Mouse (Mus musculus): ENCODE measurements around the gene Nkx6-1.

The Nkx6-1 gene

DNA sequence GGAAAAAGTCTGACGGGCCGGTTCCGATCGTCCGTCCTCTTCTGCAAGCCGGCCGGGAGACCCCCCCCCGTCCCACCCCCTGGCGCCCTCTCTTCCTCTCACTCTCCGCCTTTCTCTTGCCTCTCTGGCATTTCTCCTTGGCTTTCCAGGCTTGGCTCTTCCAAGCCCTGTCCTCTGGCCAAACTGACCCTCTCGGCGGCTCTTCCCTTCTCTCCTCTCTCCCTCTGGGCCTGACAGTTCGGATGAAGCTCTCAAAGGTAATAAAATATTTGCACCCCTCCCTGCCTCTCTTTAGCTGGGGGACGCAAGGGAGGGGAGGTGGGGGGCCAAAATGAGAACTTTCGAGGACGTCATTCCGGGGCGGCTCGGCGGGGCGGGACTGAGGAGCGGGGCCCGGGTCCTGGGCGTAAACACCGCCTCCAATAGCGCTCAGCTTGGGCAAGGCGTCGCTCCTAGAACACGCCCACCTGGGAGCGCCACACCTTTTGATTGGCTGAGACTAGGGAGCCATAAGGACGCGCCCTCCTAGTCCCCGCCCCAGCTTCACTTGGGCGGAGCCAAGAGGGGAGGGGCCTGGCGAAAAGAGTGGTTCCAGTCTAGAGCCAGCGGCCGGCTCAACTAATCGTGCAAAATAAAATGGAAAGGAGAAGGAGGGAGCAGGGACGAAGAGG, at the start of gene Nkx6-1:
Gene Nkx6-1, minus strand, starts transcription at position 52 of the 671 bp plus-strand sequence.
- DNase-seq (ENCODE audit: low read depth), result no peak

DNA sequence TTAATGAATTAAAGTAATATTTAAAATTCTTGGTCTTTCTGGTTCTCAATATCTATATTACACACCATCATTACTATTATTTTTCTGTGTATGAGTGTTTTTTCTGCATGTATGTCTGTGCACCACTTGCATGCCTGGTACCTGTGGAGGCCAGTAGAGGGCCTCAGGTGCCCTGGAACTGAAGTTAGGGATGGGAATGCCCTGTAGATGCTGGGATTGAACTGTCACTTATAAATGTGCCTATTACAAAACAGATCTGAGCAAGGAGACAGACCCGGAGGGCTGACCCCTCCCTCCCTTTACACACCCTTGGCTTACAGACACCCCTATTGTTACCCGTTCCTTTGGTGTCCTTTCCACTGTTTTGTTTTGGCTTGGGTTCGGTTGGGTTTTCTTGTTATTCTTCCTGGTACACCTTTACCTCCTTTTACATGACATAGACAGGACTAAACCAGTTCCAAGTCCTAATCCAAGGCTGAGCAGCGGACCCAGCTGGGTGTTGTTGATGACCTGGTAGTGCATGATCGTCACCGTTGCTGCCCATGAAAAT, 48.3 kb upstream of the Nkx6-1 start:
- DNase-seq (ENCODE audit: low read depth), result no peak

DNA sequence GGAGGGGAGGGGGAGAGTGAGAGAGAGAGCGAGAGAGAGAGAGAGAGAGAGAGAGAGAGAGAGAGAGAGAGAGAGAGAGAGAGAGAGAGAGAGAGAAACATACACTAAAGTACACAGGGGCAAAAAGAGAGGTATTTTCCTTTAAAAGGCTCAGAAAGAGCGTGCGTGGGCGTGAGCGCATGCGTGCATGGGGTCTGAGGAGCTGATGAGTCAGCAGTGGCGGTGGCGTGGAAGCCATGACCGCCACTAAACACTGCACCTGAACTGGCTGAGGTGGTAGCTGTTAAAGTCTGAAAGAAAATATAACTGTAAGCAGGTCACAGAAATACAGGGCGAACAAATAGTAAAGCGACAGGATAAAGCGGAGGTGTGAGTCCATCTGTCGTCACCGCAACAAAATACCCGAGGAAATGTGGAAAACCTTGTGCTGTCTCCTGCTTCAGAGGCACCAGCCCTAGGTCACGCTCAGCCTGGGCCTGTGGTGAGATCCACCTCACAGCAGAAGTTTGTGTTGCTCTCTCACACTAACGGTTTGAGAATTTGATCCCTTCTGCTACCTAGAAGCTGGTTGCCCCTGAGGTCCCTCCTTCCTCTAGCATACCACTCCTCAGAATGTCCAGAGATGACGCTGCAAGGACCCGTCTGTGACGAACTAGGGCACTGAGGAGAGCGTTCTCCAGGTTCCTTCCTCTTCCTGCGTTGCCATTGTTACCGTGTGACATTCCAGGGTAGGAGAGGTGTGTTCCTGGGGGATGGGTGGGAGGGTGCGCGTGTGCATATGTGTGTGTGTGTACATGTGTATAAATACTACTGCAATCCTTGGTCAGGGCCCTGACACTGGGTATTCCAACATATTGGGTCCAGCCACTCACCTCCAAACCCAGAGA, 38.8 kb upstream of the Nkx6-1 start:
- DNase-seq (ENCODE audit: low read depth), result no peak

DNA sequence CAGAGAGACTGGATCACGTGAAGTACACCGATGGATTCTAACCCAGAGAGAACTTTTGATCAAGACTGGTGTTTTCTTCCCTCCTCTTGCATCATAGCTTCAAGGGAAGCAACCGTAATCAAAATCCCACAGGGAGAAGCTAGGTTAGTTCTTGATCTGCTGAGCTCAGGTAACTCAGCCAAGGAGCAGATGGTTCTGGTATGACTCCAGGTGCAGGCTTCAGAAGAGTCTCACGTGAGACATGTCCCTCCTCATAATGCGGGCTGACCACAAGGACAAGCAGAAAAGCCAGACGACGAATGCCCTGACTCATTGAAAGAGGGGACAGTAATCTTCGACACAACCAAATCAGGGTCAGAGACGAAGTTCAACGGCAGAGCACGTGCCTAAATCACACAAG, 37.8 kb upstream of the Nkx6-1 start:
- DNase-seq (ENCODE audit: low read depth), result no peak

DNA sequence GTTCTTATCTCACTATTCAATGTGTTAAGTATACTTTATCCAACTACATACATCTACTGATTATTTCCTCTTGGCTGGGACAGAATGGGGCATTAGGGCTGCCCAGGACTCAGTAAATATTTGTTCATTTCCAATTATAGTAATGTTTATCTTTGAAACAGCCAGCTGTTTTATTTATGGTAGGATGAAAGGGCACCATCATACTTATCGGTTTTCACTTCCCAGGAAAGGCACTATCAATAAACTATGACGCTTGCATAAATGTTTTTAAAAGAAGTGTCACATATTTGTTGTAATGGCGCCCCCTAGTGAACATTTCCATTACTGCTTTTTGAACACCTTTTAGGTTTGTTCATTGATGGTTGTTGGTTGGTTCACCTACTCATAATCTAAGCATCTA, 35.8 kb upstream of the Nkx6-1 start:
- DNase-seq (ENCODE audit: low read depth), result peak; percentile 72

DNA sequence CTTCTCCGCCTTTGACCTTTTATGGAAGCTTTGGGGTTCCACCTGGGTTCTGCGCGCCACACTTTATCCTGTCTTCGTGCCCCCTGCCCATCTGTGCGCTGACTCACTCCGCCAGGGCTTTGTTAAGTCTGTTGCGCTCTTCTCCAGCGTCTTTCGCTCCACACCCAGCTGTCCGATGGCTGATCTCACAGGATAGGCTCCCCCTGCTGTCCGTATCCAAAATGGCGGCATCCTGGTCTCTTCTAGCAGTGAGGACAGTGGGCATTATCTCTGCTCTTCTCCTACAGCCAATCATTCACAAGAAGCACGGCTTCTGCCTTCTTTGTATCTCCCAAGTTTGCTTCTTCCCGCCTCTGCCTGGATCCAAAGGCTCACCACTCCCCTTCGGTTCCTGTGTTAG, 23.8 kb upstream of the Nkx6-1 start:
- DNase-seq (ENCODE audit: low read depth), result peak; percentile 8

DNA sequence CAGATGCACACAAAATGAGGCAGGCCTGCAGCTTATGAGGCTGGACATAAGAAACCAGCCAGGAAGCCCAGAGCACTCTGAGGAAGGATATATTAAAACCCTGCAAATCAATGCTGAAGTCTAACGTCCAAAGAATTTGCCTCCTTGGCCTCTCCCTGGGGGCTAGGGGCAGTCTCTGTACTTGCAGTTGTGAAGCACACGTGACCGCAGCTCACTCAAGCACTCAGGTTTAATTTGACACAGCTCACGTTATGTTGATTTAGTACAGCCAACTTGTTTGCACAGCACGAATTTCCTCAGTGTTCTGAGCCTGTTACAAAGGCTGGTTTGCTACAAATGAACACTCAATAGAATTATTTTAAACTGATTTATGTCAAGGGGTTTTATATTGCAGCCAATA, 18.5 kb upstream of the Nkx6-1 start:
- DNase-seq (ENCODE audit: low read depth), result no peak

DNA sequence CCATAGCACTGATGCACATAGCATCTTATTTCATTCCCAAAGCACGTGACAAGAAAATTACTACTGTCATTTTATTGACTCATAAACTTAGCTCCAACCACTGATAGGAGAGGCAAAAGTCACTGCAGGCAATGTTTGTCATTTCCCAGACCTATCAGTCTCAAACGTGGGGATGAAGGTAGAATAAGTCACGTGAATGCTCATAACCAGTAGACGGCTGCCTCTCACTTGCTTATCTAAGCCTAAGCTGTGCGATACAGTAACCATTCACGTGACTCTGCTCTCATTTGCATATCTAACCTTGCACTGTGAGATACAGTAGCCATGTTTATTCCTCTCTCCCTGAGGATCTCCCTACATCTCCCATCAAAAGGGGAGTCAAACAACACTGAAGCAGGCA, 15.5 kb upstream of the Nkx6-1 start:
- no peak for DNase-seq (ENCODE audit: low read depth)

DNA sequence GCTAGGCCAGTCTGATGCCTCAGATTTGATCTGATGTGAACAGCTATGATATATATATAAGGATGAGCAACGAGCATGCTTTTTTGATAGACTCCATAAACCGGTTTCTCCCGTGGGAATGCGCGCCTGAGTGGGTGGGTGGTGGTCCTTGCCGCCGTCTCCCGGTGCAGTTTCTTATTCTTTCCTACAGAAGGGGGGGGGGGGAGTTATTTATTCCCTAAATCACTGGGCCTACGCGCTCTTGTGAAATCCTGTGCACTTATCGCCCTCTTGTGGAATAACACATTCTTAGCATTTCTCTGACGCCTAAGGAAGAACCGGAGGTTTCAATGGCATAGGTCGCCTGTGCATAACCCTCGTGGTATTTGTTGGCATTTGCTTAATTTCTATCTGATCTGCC, 4.6 kb upstream of the Nkx6-1 start:
- peak; percentile 76 for DNase-seq (ENCODE audit: low read depth)

DNA sequence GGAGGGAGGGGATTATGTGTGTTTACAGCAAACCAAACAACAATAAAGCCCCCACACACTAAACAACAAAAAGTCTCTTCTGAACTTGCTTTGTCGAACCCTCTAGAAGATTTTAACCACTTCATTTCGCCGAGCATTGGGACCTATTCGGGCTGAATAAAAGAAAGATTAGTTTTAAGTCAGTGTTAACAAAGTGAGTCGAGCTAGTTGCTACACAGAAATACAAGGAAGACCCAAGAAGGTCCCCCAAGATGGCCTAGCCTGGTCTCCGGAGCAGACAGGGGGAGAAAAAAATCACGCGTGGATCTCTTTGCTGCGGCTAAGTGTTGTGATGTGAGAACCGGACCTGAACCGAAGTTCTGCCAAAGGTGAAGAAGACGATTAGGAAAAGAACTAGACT, 3.7 kb upstream of the Nkx6-1 start:
- no peak for DNase-seq (ENCODE audit: low read depth)

DNA sequence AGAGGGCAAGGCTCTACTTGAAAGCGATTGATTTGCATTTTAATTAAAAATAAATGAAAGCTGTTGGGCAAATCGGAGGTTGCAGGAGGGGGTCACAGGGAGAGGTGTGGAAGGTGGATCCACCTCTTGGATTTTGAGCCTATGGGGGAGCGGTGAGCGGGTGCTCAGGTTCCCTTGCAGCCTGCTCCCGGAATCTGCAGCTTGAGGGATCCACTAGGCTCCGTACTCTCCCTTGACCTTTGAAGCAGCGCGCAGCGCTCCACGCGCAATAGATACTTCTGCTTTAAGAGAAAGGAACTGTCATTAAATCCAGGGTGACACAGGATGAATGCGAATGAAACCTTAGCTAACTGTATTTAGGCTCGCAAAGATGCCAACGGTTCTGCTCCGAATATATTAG, 3.2 kb upstream of the Nkx6-1 start:
- DNase-seq (ENCODE audit: low read depth), result no peak

DNA sequence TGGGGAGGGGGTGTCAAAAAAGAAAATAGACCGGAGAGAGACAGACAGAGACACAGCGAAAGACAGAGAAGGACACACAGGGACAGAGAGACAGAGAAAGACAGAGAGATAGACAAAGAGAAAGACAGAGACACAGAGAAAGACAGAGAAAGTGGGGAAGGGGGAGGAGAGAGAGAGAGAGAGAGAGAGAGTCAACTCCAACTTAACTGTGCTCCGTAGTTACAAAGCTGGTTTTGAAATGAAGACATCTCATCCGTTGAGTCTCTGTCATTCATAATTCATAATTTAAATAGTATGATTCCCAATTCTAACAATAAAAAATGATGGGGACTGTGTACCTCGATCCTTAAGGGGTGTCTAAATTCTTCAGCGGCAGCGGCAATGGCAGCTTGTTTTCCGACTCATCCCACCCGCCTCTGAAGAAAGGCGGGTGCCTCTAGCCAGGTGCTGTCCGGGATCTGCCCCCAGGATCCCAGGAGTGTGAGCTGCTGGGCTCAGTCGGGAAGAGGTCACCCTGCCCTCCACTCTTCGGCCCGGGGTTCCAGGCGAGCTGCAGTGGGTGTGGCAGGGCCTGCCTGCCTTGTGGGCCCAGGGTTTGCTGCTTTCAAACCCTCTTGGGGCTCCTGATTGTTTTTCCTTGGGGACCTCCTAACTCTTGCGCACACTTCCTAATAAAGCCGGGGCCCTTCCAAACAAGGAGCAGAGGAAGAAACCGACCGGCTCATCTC, 2.6 kb upstream of the Nkx6-1 start:
- no peak for DNase-seq (ENCODE audit: low read depth)

DNA sequence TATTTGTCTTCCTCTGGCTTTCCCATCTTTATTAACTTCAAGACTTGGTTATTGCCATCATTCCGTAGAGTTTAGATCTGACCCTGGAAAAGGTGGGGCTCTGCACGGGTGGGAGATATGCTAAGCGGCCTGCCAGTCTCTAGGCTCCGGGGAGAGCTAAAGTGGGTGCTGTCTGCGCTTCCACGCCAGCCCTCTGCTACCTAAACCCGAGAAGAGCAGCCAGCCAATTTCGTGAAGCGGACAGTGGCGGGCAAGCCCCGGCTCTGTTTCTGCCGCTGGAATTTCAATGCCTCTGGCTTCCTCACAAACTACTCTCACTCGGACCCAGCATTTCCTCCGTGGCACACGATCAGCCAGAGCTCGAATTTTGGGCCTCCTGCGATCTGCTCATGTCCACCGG, 1.9 kb upstream of the Nkx6-1 start:
- no peak for DNase-seq (ENCODE audit: low read depth)

DNA sequence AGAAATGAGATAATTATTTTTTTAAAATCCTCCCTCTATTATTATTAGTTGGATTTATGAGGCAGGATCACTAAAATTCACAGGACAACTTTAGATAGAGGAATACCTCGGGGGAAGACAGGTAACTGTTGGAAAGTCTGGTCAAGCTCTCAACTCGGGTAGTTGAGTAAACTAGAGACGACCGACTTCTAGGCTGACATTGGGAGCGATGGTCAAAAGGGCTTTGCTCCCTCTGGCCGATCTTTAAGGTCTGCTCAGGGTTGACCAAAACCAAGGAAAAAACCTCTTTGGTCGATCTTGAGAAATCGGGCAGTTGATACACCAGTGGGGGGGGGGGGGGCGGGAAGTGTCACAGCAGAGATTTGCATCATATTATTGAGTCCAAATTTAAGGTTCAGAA, 1.3 kb upstream of the Nkx6-1 start:
- DNase-seq (ENCODE audit: low read depth), result no peak

DNA sequence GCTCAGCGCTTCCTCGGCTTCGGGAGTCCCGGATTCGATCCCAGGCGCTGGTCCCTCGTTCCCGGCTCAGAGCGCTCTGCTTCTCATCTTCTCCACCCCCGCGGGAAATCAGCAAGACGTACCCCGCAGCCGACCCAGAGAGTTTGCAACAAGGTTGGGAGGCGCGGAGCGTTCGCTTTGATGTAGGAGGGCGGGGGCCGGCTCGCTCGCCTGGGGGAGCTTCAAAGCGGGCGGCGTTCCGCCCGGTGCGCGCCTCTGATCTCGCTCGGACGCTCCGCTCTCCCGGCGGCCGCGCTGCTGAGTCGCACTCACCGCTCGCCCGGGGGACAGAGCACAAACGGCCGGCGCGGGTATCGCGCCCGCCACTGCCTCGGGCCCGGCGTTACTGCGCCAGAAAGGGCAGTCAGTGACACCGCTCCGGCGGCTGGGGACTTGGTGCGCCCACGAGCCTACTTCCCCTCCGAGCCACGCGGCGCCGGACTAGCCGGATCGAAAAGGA, 324 bp downstream of the Nkx6-1 start:
- no peak for DNase-seq (ENCODE audit: low read depth)

DNA sequence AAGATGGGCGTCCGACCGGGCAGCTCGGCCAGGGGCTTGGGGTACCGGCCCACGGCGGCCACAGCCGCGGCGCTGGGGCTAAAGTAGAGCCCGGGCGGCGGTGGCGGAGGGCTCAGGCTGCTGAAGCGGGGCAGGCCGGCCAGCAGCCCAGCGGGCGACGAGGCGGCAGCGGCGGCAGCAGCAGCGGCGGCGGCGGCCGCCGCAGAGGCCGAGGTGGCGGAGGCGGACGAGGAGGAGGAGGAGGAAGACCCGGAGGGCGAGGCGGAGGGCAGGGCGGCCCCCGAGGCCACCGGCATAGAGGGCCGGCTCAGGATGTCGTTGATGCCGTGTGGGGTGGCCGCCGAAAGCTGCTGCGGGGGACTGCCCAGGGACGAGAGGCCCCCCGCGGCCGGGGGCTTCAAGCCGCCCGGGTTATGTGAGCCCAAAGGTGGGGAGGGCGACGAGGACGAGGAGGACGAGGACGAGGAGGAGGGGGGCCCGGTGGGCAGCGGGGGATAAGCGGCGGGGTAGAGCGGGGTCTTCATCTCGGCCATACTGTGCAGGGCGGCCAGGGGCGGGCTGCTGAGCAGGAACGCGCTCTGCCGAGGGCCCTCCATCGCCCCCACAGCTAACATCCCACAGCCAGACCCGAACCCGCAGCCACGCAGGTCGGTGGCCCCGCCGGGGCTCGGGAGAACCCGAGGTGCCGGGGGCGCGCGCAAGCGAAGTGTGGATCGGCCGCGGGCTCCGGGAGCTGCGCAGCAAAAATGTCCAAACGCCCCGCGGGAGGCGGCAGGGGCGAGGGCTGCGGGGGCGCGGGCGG, 974 bp downstream of the Nkx6-1 start:
- DNase-seq (ENCODE audit: low read depth), result no peak

DNA sequence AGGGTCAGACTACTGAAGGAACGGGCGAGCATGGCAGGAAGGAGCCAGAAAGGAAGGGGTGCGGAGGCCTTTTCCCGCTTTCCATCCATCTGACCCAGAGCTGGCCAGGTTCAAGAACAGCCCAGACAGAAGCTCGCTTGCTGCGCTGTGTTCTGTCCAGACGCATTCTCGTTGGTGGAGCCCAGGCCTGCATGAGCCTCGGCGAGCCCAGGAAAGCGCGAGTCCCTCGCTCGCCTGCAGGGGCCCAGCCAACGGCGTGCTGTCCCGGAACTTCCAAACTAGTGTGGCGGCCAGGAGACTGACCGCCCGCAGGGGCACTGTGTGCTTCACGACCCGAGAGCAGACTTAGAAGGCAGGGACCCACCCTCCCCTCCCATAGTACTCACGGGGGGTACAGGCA, 1.6 kb downstream of the Nkx6-1 start:
- DNase-seq (ENCODE audit: low read depth), result no peak

DNA sequence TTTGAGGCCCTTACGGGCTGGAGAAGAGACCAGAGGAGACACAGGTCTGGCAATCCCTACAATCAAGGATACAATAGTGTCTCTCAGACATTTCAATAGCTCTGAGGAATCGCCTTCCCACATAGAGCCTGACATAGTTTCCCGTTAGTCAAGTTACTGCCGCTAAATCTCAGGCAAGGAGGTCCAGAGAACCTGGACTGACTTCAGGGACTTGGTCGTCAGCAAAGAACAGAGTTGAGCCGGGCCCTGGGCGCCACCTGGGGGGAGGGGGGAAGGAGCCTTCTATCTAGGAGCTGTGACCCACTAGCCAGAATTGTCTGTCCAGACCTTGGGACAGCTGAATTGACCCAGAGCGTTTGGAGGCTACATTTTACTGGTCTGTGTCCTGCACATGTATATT, 2.3 kb downstream of the Nkx6-1 start:
- DNase-seq (ENCODE audit: low read depth), result no peak

DNA sequence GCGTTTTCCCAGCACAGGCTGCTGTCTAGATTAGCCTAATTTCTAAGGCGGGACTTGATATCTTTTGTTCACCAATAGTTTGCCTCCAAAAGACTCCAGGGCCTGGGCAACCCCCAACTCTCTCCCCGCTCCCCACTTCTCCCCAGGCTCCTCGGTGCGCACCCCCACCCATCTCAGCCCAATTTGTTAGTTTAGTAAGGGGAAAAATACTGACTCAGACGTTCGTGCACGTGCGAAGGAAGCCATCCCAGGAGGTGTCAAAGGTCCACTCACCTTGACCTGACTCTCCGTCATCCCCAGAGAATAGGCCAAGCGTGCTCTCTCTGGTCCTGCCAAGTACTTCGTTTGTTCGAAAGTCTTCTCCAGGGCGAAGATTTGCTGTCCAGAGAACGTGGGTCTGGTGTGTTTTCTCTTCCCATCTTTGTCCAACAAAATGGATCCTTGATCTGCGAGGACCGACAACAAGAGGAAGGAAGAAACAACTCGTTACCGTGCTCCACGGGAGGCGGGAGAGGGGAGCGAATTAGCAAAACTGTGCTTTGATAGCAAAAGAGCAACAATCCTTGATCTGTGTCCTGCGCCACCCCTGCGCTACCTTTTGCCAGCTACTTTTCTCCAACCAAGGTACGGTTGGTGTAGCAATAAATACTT, 3.1 kb downstream of the Nkx6-1 start:
- no peak for DNase-seq (ENCODE audit: low read depth)

DNA sequence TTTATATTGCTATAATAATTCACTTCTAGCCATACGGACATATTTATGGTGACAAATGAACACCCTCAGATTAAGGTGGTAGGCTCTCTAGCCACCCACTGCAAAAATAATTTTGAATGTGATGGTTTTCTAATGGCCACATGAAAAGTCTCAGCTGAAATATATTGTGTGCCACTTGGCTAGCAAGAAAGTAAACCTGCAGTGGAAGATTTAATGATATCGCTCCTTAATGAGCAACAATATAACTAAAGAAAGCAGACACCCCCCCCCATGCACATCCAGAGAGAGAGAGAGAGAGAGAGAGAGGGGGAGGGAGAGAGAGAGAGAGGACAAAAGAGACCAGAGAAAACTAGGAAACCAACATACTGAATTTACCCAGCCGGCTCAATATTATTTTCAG, 4.1 kb downstream of the Nkx6-1 start:
- no peak for DNase-seq (ENCODE audit: low read depth)

DNA sequence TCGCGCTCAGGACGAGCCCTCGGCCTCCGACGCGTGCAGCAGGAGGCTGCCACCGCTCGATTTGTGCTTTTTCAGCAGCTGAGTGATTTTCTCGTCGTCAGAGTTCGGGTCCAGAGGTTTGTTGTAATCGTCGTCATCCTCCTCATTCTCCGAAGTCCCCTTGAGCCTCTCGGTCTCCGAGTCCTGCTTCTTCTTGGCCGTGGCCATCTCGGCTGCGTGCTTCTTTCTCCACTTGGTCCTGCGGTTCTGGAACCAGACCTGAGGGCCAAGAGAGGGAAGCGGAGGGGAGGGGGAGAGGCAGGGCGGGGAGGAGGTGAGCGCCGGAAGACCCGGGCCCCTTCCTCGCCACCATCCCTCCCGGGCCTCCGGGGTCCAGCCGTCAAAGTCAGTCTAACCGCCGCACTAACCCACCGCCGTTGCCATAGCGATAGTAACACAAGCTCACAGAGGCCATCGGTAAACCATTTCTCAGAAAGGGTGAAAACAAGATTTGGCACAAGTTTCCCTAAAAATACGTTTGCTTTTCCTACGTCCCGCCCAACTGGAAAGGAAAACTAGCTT, 5.3 kb downstream of the Nkx6-1 start:
- DNase-seq (ENCODE audit: low read depth), result no peak

Data from NIH3T3 (cell line).